Mouse (Mus musculus) layer of hippocampus, adult 18-20 months (tissue): Measurements from ENCODE around the gene Car9. TPM values are rescaled to one million over a fixed set of nuclear protein-coding genes. Genes with fewer than 3 reads are reported as not detected.

ENCODE experiments used
- DNase-seq, 2 experiments: peaks; one replicate each; pipeline ENCODE4 v3.0.0; 2022; ENCODE audit warnings: low spot score in 2 of 2
- total RNA-seq, 2 experiments: library from RNA; stranded (reverse); gene quantifications; 2 replicates each; pipeline ENCODE4 v1.2.3; 2021

Car9 gene
- total RNA-seq, 2 experiments from 2014 or later, result not detected

DNA sequence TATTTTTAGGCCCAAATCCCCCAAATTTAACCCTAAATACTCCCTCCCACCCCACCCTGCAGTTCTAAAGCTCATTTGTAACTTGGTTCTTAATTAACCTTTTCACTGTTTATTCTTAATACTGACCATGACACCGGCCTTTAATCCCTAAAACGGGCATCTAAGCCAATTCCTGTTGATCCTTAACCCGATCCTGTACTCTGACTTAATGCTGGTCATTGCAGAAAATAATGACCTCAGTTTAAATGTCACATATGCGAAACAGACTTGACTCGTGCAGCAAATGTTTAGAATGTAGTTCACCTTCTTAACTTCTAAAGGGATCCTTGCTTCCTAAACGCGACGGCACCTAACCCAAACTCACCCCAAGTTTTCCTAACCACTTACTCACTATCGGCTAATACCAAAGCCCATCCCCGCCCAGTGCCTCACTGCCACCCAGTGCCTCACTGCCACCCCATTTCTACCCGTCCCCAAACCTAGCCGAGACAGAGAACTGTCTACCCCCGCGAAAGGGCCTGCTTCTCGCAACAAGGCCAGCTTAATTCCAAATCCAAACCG is 54.8 kb downstream of the Car9 start:
- no peak for DNase-seq

DNA sequence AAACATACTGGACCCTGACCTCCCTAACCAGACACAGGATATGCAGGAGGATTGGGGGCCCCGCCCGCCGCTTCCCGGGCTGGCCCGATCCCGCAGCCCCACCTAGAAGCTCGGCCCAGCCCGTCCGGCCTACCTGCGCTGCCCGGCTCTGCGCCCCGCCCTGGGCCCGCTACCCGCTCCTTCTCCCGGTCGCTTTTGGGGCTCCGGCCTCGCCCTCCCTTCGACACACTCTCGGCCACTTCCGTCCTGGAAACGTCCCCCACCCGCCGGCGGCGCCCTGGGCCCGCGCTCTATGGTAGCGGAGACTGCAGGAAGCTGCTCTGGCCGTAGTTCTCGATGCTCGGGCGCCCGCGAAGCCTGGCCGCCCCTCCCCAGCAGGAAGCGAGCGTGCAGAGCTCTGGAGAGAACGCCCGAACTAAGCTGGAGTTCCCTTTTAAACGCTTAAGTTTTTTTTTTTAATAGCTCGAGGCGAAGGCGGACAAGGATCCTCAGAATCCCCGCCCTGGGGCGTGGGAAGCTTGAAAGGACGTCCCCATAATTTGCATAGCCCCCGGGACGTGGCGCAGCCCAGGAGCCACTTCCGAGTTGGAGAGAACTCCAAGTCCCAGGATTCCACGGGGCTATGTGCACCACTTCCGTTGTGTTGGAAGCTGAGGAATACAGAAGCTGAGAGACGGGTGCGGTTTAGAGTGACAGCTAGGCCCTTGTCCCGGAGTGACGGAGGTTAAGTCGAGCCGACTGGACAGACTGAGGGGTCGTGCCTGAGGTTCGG is 55.4 kb downstream of the Car9 start, which contains the start of the genes Creb3 and Tln1:
Gene Creb3 (plus strand): TSS at position 336 of the 772 bp plus-strand sequence.
Gene Tln1 (minus strand): TSS at position 695 of the 772 bp plus-strand sequence.
- DNase-seq, result peak; percentile 95 to 98

DNA sequence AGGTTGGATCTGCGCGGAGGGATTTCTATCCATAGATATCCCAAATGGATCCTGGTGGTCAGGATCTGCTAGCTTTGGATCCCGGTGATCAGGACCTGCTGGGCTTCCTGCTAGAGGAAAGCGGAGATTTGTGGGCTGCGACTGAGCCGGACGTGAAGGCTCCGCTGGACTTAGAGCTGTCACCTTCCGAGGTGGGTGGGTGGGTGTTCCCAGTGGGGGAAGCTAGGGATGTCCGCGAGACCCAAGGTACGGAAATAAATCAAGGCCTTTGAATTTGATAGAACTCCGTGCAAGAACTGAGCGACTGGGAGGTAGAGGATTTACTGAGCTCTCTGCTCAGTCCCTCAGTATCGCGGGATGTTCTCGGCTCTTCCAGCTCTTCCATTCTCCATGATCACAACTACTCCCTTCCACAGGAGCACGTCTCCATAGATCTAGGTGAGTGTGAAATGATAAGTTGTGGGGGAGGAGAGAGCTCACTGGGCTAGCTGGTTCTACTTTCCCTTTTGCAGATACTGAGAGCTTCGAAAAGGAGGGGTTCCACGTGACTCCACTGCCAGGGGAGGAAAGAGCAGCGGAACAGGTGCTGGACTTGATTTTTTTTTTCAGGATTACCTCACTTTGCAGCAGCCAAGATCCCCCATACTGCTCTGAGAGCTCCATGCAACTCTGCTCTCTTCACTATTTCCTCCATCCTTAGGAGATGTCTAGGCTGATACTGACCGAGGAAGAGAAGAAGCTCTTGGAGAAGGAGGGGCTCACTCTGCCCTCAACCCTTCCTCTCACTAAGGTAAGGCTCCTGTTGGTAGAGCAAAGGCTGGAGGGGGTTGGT is 56.2 kb downstream of the Car9 start:
- DNase-seq, result peak in 1 of 2 experiments; percentile 15

Other genes with a start within 250 kb of the Car9 start
- gene Atp8b5, start 239.8 kb upstream of the Car9 start, total RNA-seq, result under 1 TPM; 0.23 to 0.52 TPM
- gene Rusc2, start 125.0 kb upstream of the Car9 start, total RNA-seq, result 100 to 1,000 TPM; 119 to 124 TPM
- gene Fam166b, start 77.8 kb upstream of the Car9 start, total RNA-seq, result under 1 TPM; 0.54 to 0.81 TPM
- 10 to 100 TPM; 83.3 to 89.9 TPM for gene Tesk1, start 65.0 kb upstream of the Car9 start, total RNA-seq
- not detected for gene Cd72, start 52.3 kb upstream of the Car9 start, total RNA-seq
- not detected for gene Sit1, start 23.2 kb upstream of the Car9 start, total RNA-seq
- 10 to 100 TPM; 27.7 to 29.3 TPM for gene Ccdc107, start 14.1 kb upstream of the Car9 start, total RNA-seq
- gene Arhgef39, start 7.3 kb upstream of the Car9 start, total RNA-seq, result not detected
- gene Tpm2, start 16.8 kb downstream of the Car9 start, total RNA-seq, result 1 to 10 TPM; 4.2 to 4.8 TPM
- gene Creb3, start 55.4 kb downstream of the Car9 start, total RNA-seq, result 10 to 100 TPM; 67.4 to 74.5 TPM
- 10 to 100 TPM; 35.8 to 42.1 TPM for gene Tln1, start 55.7 kb downstream of the Car9 start, total RNA-seq
- 10 to 100 TPM; 43.6 to 48.0 TPM for gene Rgp1, start 71.7 kb downstream of the Car9 start, total RNA-seq
- 10 to 100 TPM; 58.8 to 65.2 TPM for gene Gba2, start 71.9 kb downstream of the Car9 start, total RNA-seq
- gene Msmp, start 77.5 kb downstream of the Car9 start, total RNA-seq, result not detected
- gene Npr2, start 125.0 kb downstream of the Car9 start, total RNA-seq, result 10 to 100 TPM; 47.2 to 52.7 TPM
- 1 to 10 TPM; 1.4 to 2.3 TPM for gene Spag8, start 146.6 kb downstream of the Car9 start, total RNA-seq
- gene Hint2, start 149.5 kb downstream of the Car9 start, total RNA-seq, result 10 to 100 TPM; 31.3 to 36.7 TPM
- gene Tmem8b, start 162.0 kb downstream of the Car9 start, total RNA-seq, result 10 to 100 TPM; 68.2 to 72.1 TPM
- 1 to 10 TPM; 1.5 to 1.8 TPM for gene Fam221b, start 162.2 kb downstream of the Car9 start, total RNA-seq
- not detected for gene Olfr70, start 193.8 kb downstream of the Car9 start, total RNA-seq
- gene Olfr71, start 203.3 kb downstream of the Car9 start, total RNA-seq, result not detected
- 1 to 10 TPM in 1 of 2 experiments, under 1 TPM in 1; 0.79 to 1.6 TPM for gene Hrct1, start 220.2 kb downstream of the Car9 start, total RNA-seq
- 1 to 10 TPM in 1 of 2 experiments, under 1 TPM in 1; 0.58 to 1.3 TPM for gene Spaar, start 223.1 kb downstream of the Car9 start, total RNA-seq